ENCODE assay signal across 19 mouse cellular contexts in the genomic region with DNA sequence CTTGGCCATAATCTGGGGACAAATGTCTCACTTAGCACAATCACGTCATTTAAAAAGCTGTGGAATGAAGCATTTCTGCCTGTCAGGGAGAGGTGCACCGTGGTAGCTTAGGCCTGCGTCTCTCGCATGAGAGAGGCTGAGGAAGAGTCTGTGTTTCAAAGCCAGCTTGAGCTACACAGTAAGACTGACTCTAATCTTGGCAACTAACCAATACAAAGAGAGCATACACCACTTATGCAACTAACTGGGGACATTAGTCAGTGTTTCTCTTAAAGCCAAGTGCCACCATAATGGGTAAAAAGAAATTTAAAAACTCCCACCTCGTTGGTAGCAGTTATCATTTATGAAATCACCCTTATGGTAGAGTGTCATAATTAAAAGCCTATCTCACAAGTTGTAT. TPM values are rescaled to one million over a fixed set of nuclear protein-coding genes. Genes with fewer than 3 reads are reported as not detected.
DNase-seq lines count a peak whose midpoint lies in the region; TF ChIP-seq lines count a peak whose summit lies in the region.
"Had no signal": no experiment of that assay in that cellular context is flagged by ENCODE, and none has a peak within 500 bp of the region (broad histone marks: within the 10 kb centered on the region; RNA-seq: fewer than 3 reads in every experiment).

No protein-coding gene starts in this region.

- peaks cover 9% of the 10 kb centered on the region; the same call in 1 of the 2 replicates for H3K79me2 ChIP-seq in liver, adult 2 months (ENCODE audit: control insufficient read depth, insufficient read depth, low read length)

- H3K9ac ChIP-seq in liver, adult 2 months (ENCODE audit: low read depth, low read length): no peak overlapping the region
- H3K9ac ChIP-seq: embryonic facial prominence, embryonic 13.5 days; embryonic facial prominence, embryonic 15.5 days; forebrain, embryonic 12.5 days had no signal

- WGBS in liver, adult 2 months: 36% methylated on average over 5 of the region's 5 CpGs

- no peak for TF ChIP-seq POLR2A in liver, adult 2 months (IDR thresholded peaks at IDR 0.05; ENCODE audit: extremely low read depth, insufficient read depth, low read length)

- H3K36me3 ChIP-seq in liver, adult 2 months (ENCODE audit: control insufficient read depth, insufficient read depth, low read length): peaks cover 23% of the 10 kb centered on the region

- no peak overlapping the region for H3K4me3 ChIP-seq in liver, adult 2 months (ENCODE audit: insufficient read depth, low read depth, low read length)
- H3K4me3 ChIP-seq: embryonic facial prominence, embryonic 13.5 days; embryonic facial prominence, embryonic 15.5 days; erythroblast, embryonic 14.5 days; forebrain, embryonic 10.5 days; forebrain, embryonic 12.5 days had no signal

- peaks cover 18% of the 10 kb centered on the region for H3K4me1 ChIP-seq in liver, adult 2 months (ENCODE audit: control insufficient read depth, insufficient read depth, low read length)
- H3K4me1 ChIP-seq: embryonic facial prominence, embryonic 13.5 days; embryonic facial prominence, embryonic 15.5 days; forebrain, embryonic 10.5 days; forebrain, embryonic 12.5 days had no signal

- TF ChIP-seq CTCF in liver, adult 2 months (IDR thresholded peaks at IDR 0.05; ENCODE audit: low read depth, low read length): no peak

- peak overlapping the region; percentile 3; the same call in 1 of the 2 replicates for H3K27ac ChIP-seq in liver, adult 2 months (replicated peaks; ENCODE audit: insufficient read depth, low read depth, low read length)
- H3K27ac ChIP-seq: embryonic facial prominence, embryonic 13.5 days; embryonic facial prominence, embryonic 15.5 days; forebrain, embryonic 10.5 days; forebrain, embryonic 12.5 days had no signal

- DNase-seq in kidney, adult 18-20 months: peak; percentile 13
- DNase-seq in kidney, postnatal 4 days: no peak
- peak; percentile 86 for DNase-seq in liver, adult 2 months (ENCODE audit: extremely low read depth, low read depth, low spot score)
- no peak for DNase-seq in liver
- DNase-seq: adrenal gland, adult 2 months; adrenal gland, postnatal 10 days; adrenal gland, postnatal 25 days; cerebellum, adult 11 months; cerebellum, adult 18-20 months; cerebellum, adult 8-10 months; cerebellum, adult 9-11 months; cerebellum, postnatal 14 days; cerebellum, postnatal 36 days; embryo, embryonic 11 days had no signal

- no peaks in the 10 kb centered on the region for H3K27me3 ChIP-seq in liver, adult 2 months (ENCODE audit: control insufficient read depth, insufficient read depth, low read length)
- H3K27me3 ChIP-seq: embryonic facial prominence, embryonic 13.5 days; embryonic facial prominence, embryonic 15.5 days; forebrain, embryonic 12.5 days had no signal

RNA-seq across cellular contexts. Expression of gene Cisd1, which starts 15.9 kb away (rescaled TPM):
- total RNA-seq in liver, adult 2 months (2014; rRNA removed): 159 and 205 TPM in 2 replicates
- 209 and 211 TPM in 2 replicates for polyA plus RNA-seq in liver, adult 2 months (2012; rRNA removed)

RNA-seq across cellular contexts. Expression of gene Ipmk, which starts 18.7 kb away (rescaled TPM):
- 46.2 and 54.8 TPM in 2 replicates for total RNA-seq in liver, adult 2 months (2014; rRNA removed)
- 11.6 and 13.7 TPM in 2 replicates for polyA plus RNA-seq in liver, adult 2 months (2012; rRNA removed)

RNA-seq across cellular contexts. Expression of gene Ube2d1, which starts 43.8 kb away (rescaled TPM):
- 5.3 and 6.2 TPM in 2 replicates for total RNA-seq in liver, adult 2 months (2014; rRNA removed)
- polyA plus RNA-seq in liver, adult 2 months (2012; rRNA removed): 8.0 and 9.5 TPM in 2 replicates
- polyA plus RNA-seq: erythroblast, embryonic 14.5 days had no signal

Comparison
In these comparisons a context has a peak if more than half of its experiments do, and no peak if none do; other contexts are left out.
1. DNase-seq: peak in kidney, adult 18-20 months (single experiment) and liver, adult 2 months (single experiment); none in kidney, postnatal 4 days (0 of 2) and liver (single experiment).